Mouse (Mus musculus): ENCODE measurements around the gene Cd19. TPM values are rescaled to one million over a fixed set of nuclear protein-coding genes. Genes with fewer than 3 reads are reported as not detected.

Cd19 gene
- polyA plus RNA-seq (2014; fragmentation: Nextera tagmentation; extraction: Ambion mirVana) = 0.33 TPM in 1 of 2 replicates, not detected in the other

GRCm38 (mm10) chr7:126414725-126415124, at the start of gene Cd19:
Cd19 (minus strand) TSS chr7:126414889.
- Histone ChIP-seq H3K4me1 (ENCODE audit: control insufficient read depth, insufficient read depth, low read length) (no peaks in the 10 kb centered on the region), H3K4me2 (ENCODE audit: low read length) (no peak within 1 kb of the TSS), H3K27me3 (replicated peaks; ENCODE audit: control insufficient read depth, insufficient read depth, low read length) (no peaks in the 10 kb centered on the region), H3K4me3 (ENCODE audit: low read depth, low read length) (no peak within 1 kb of the TSS), H3K9me3 (replicated peaks; ENCODE audit: control insufficient read depth, low read length) (no peaks in the 10 kb centered on the region), H3K9ac (ENCODE audit: low read length) (no peak within 1 kb of the TSS), H3K36me3 (ENCODE audit: control insufficient read depth, insufficient read depth, low read length) (no peaks in the 10 kb centered on the region), H3K27ac (ENCODE audit: low read depth, low read length) (no peak within 1 kb of the TSS)
- WGBS = 92% methylated on average over 6 of the region's 6 CpGs
- DNase-seq (ENCODE audit: low spot score) = no peak
- ATAC-seq = no peak

GRCm38 (mm10) chr7:126464121-126464520, 49.4 kb upstream of the Cd19 start:
- H3K9me3 ChIP-seq (replicated peaks; ENCODE audit: control insufficient read depth, low read length) = no peaks in the 10 kb centered on the region
- no peak overlapping the region for H3K4me2 ChIP-seq (ENCODE audit: low read length)
- 67% methylated on average over 4 of the region's 4 CpGs for WGBS
- no peak overlapping the region for H3K27ac ChIP-seq (ENCODE audit: low read depth, low read length)
- ATAC-seq = no peak
- H3K36me3 ChIP-seq (ENCODE audit: control insufficient read depth, insufficient read depth, low read length) = peaks cover 30% of the 10 kb centered on the region
- no peak overlapping the region for H3K4me3 ChIP-seq (ENCODE audit: low read depth, low read length)
- no peak for DNase-seq (ENCODE audit: low spot score)
- no peaks in the 10 kb centered on the region for H3K27me3 ChIP-seq (replicated peaks; ENCODE audit: control insufficient read depth, insufficient read depth, low read length)
- H3K9ac ChIP-seq (ENCODE audit: low read length) = no peak overlapping the region
- H3K4me1 ChIP-seq (ENCODE audit: control insufficient read depth, insufficient read depth, low read length) = no peaks in the 10 kb centered on the region

- no peak for ATAC-seq
- WGBS = 61% methylated on average over 4 of the region's 4 CpGs
These were observed 48.9 kb upstream of the Cd19 start for GRCm38 (mm10) chr7:126463547-126463946.

DNA sequence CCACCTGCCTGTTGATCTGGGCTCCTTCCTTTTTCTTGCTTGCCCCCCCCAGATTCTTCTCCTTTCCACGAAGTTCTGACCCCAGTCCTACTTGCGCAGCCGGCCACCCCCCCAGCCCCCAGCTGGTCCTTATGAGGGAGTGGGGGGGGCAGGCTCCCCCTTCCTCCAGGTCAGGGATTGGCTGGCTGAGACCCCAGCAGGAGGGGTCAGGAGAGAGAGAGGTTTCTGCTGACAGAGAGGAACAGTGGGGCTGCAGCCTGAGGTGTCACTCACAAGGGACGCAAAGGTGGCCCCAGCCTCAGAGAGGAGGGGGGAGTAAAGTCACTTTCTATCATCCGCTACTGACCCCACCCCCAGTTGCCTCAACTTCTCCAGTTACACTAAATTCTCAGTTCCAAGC, 48.3 kb upstream of the Cd19 start, which contains the start of gene Atp2a1:
TSS of gene Atp2a1 (minus strand) at position 105 of the 400 bp plus-strand sequence.
- H3K27ac ChIP-seq (ENCODE audit: low read depth, low read length) = no peak within 1 kb of the TSS
- DNase-seq (ENCODE audit: low spot score) (no peak), ATAC-seq (no peak)
- no peaks in the 10 kb centered on the region for H3K27me3 ChIP-seq (replicated peaks; ENCODE audit: control insufficient read depth, insufficient read depth, low read length)
- no peak within 1 kb of the TSS for H3K9ac ChIP-seq (ENCODE audit: low read length)
- H3K4me2 ChIP-seq (ENCODE audit: low read length) = no peak within 1 kb of the TSS
- WGBS = 58% methylated on average over 5 of the region's 5 CpGs
- no peaks in the 10 kb centered on the region for H3K9me3 ChIP-seq (replicated peaks; ENCODE audit: control insufficient read depth, low read length)
- H3K4me3 ChIP-seq (ENCODE audit: low read depth, low read length) = no peak within 1 kb of the TSS
- no peaks in the 10 kb centered on the region for H3K4me1 ChIP-seq (ENCODE audit: control insufficient read depth, insufficient read depth, low read length)
- peaks cover 19% of the 10 kb centered on the region for H3K36me3 ChIP-seq (ENCODE audit: control insufficient read depth, insufficient read depth, low read length)

More at GRCm38 (mm10) chr7:126463547-126463946, 48.9 kb upstream of the Cd19 start:
- no peaks in the 10 kb centered on the region for H3K4me1 ChIP-seq (ENCODE audit: control insufficient read depth, insufficient read depth, low read length)
- H3K27me3 ChIP-seq (replicated peaks; ENCODE audit: control insufficient read depth, insufficient read depth, low read length) = no peaks in the 10 kb centered on the region
- no peak overlapping the region for H3K4me2 ChIP-seq (ENCODE audit: low read length)
- H3K4me3 ChIP-seq (ENCODE audit: low read depth, low read length) = no peak overlapping the region
- H3K36me3 ChIP-seq (ENCODE audit: control insufficient read depth, insufficient read depth, low read length) = peaks cover 24% of the 10 kb centered on the region
- H3K9ac ChIP-seq (ENCODE audit: low read length) = no peak overlapping the region
- DNase-seq (ENCODE audit: low spot score) = no peak
- H3K27ac ChIP-seq (ENCODE audit: low read depth, low read length) = no peak overlapping the region
- no peaks in the 10 kb centered on the region for H3K9me3 ChIP-seq (replicated peaks; ENCODE audit: control insufficient read depth, low read length)

- no peak overlapping the region for H3K9ac ChIP-seq (ENCODE audit: low read length)
These were observed 46.9 kb upstream of the Cd19 start for GRCm38 (mm10) chr7:126461626-126462025.

GRCm38 (mm10) chr7:126460623-126461399, 46.1 kb upstream of the Cd19 start:
- Histone ChIP-seq H3K4me3 (ENCODE audit: low read depth, low read length) (no peak overlapping the region), H3K27me3 (replicated peaks; ENCODE audit: control insufficient read depth, insufficient read depth, low read length) (no peaks in the 10 kb centered on the region), H3K4me2 (ENCODE audit: low read length) (no peak overlapping the region), H3K9me3 (replicated peaks; ENCODE audit: control insufficient read depth, low read length) (no peaks in the 10 kb centered on the region), H3K27ac (ENCODE audit: low read depth, low read length) (no peak overlapping the region), H3K9ac (ENCODE audit: low read length) (no peak overlapping the region), H3K4me1 (ENCODE audit: control insufficient read depth, insufficient read depth, low read length) (no peaks in the 10 kb centered on the region), H3K36me3 (ENCODE audit: control insufficient read depth, insufficient read depth, low read length) (no peaks in the 10 kb centered on the region)
- no peak for ATAC-seq
- whole genome bisulfite sequencing = 42% methylated on average over 10 of the region's 10 CpGs
- DNase-seq (ENCODE audit: low spot score) = no peak

More at GRCm38 (mm10) chr7:126461626-126462025, 46.9 kb upstream of the Cd19 start:
- H3K36me3 ChIP-seq (ENCODE audit: control insufficient read depth, insufficient read depth, low read length) = peaks cover 5% of the 10 kb centered on the region
- no peaks in the 10 kb centered on the region for H3K9me3 ChIP-seq (replicated peaks; ENCODE audit: control insufficient read depth, low read length)
- H3K4me3 ChIP-seq (ENCODE audit: low read depth, low read length) = no peak overlapping the region
- H3K4me1 ChIP-seq (ENCODE audit: control insufficient read depth, insufficient read depth, low read length) = no peaks in the 10 kb centered on the region
- no peaks in the 10 kb centered on the region for H3K27me3 ChIP-seq (replicated peaks; ENCODE audit: control insufficient read depth, insufficient read depth, low read length)
- no peak for DNase-seq (ENCODE audit: low spot score)
- 56% methylated on average over 3 of the region's 3 CpGs for WGBS
- H3K27ac ChIP-seq (ENCODE audit: low read depth, low read length) = no peak overlapping the region
- no peak for ATAC-seq
- H3K4me2 ChIP-seq (ENCODE audit: low read length) = no peak overlapping the region

GRCm38 (mm10) chr7:126458844-126459618, 44.3 kb upstream of the Cd19 start:
- Histone ChIP-seq H3K4me1 (ENCODE audit: control insufficient read depth, insufficient read depth, low read length) (no peaks in the 10 kb centered on the region), H3K27ac (ENCODE audit: low read depth, low read length) (no peak overlapping the region), H3K9ac (ENCODE audit: low read length) (no peak overlapping the region), H3K4me2 (ENCODE audit: low read length) (no peak overlapping the region), H3K36me3 (ENCODE audit: control insufficient read depth, insufficient read depth, low read length) (no peaks in the 10 kb centered on the region), H3K4me3 (ENCODE audit: low read depth, low read length) (no peak overlapping the region), H3K9me3 (replicated peaks; ENCODE audit: control insufficient read depth, low read length) (no peaks in the 10 kb centered on the region), H3K27me3 (replicated peaks; ENCODE audit: control insufficient read depth, insufficient read depth, low read length) (no peaks in the 10 kb centered on the region)
- no peak for DNase-seq (ENCODE audit: low spot score)
- ATAC-seq = no peak
- 81% methylated on average over 11 of the region's 11 CpGs for WGBS

DNA sequence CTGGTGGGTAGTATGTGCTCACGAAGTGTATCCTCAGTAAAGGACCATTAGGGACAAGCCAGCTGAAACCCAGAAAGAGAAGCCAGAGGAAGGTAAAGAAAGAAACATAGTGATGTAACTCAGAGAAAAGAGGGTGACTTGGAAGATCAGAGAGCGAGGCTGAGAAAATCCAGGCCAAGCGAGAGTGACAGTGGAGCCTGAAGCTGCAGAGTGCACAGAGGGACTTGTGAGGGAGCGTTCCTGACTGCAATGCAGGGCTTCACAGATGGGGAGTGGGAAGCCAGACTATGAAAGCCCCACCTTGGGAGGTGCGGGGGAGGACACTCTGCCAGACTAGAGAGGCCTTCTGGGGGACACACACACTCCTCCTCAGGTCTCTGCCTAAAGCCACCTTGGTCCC, 43.5 kb upstream of the Cd19 start:
- Histone ChIP-seq H3K4me3 (ENCODE audit: low read depth, low read length) (no peak overlapping the region), H3K36me3 (ENCODE audit: control insufficient read depth, insufficient read depth, low read length) (no peaks in the 10 kb centered on the region), H3K27me3 (replicated peaks; ENCODE audit: control insufficient read depth, insufficient read depth, low read length) (no peaks in the 10 kb centered on the region), H3K4me1 (ENCODE audit: control insufficient read depth, insufficient read depth, low read length) (no peaks in the 10 kb centered on the region), H3K27ac (ENCODE audit: low read depth, low read length) (no peak overlapping the region), H3K4me2 (ENCODE audit: low read length) (no peak overlapping the region), H3K9me3 (replicated peaks; ENCODE audit: control insufficient read depth, low read length) (no peaks in the 10 kb centered on the region), H3K9ac (ENCODE audit: low read length) (no peak overlapping the region)
- no peak for DNase-seq (ENCODE audit: low spot score)
- ATAC-seq = no peak
- WGBS = 76% methylated on average over 5 of the region's 5 CpGs
